Mouse (Mus musculus) cortical plate, adult 2 months (tissue): Measurements from ENCODE around the gene Mtrex.

ENCODE experiments used
- CTCF ChIP-seq: fragments of 200-500 bp; IDR thresholded peaks from 2 replicates; pipeline ENCODE4 v1.5.1; 2011; ENCODE audit warnings: mild to moderate bottlenecking, control low read depth, low read length; ENCODE audit not compliant: insufficient read depth; ENCODE audit errors: extremely low read depth
- POLR2A ChIP-seq: fragments of 200-500 bp; IDR thresholded peaks from 2 replicates; pipeline ENCODE4 v1.6.1; 2011; ENCODE audit warnings: mild to moderate bottlenecking, low read length, control low read depth; ENCODE audit not compliant: insufficient read depth; ENCODE audit errors: extremely low read depth

DNA sequence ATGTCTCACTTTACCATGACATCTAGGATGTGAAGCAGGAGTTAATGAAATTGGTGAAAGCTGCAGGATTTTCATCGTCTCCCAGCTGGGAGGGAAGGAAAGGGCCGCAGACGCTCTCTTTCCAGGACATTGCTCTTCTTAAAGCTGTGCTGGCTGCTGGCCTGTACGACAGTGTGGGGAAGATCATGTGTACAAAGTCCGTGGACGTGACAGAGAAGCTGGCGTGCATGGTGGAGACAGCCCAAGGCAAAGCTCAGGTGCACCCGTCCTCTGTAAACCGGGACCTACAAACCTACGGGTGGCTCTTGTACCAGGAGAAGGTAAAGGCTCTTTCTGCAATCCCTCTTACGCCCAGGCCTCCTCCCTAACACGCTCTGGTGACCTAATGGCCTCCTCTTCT is 37.2 kb upstream of the Mtrex start:
- TF ChIP-seq POLR2A = no peak
- TF ChIP-seq CTCF = no peak
